Comparison of ENCODE assay signal across 8 mouse cellular contexts in the genomic region with DNA sequence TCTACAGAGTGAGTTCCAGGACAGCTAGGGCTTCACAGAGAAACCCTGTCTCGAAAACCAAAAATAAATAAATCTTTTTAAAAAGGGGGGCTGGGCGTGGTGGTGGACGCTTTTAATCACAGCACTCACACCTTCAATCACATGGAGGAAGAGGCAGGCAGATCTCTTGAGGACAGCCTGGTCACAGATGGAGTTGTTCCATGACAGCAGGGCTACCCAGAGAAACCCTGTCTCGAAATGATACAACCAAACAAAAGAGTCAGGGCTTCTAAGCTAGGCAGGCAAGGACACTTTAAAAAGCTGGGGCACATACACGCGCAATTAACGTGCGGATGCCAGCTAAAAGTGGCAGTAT. TPM values are rescaled to one million over a fixed set of nuclear protein-coding genes. Genes with fewer than 3 reads are reported as not detected.
A peak's percentile ranks its signal among the peaks of the same experiment; 100 is the strongest.
DNase-seq lines count a peak whose midpoint lies in the region; ATAC-seq and TF ChIP-seq lines count a peak whose summit lies in the region.

No protein-coding gene starts in this region.

- H3K4me2 ChIP-seq in liver, embryonic 13.5 days = peak overlapping the region; percentile 78

- H3K9me3 ChIP-seq in liver, embryonic 13.5 days (replicated peaks) = no peaks in the 10 kb centered on the region

- H3K4me3 ChIP-seq in cerebellum, adult 2 months (replicated peaks; ENCODE audit: insufficient read depth, low read depth, low read length) = peak overlapping the region; percentile 75
- H3K4me3 ChIP-seq in spleen, adult 2 months (ENCODE audit: extremely low read depth, insufficient read depth, insufficient read length) = peak overlapping the region; percentile 7; the same call in 1 of the 2 replicates
- peak overlapping the region; percentile 95 for H3K4me3 ChIP-seq in liver, embryonic 13.5 days (replicated peaks)

- 0 out of 2 replicates have a peak, but pooled peaks cover 3% of the 10 kb centered on the region for H3K4me1 ChIP-seq in cerebellum, adult 2 months (ENCODE audit: control insufficient read depth, insufficient read depth, low read length)
- H3K4me1 ChIP-seq in spleen, adult 2 months (ENCODE audit: control insufficient read depth, insufficient read depth, insufficient read length) = no peaks in the 10 kb centered on the region; the same call in 1 of the 2 replicates
- peaks cover 38% of the 10 kb centered on the region for H3K4me1 ChIP-seq in liver, embryonic 13.5 days (replicated peaks)

- H3K9ac ChIP-seq in liver, embryonic 13.5 days = peak overlapping the region; percentile 31

- TF ChIP-seq POLR2A in cerebellum, adult 2 months (IDR thresholded peaks at IDR 0.05; ENCODE audit: borderline replicate concordance, insufficient read depth, low read length) = no peak
- no peak for TF ChIP-seq POLR2A in spleen, adult 2 months (IDR thresholded peaks at IDR 0.05; ENCODE audit: low read depth, low read length)

- TF ChIP-seq CTCF in cerebellum, adult 2 months (IDR thresholded peaks at IDR 0.05; ENCODE audit: borderline replicate concordance, insufficient read depth, low read depth, low read length) = no peak
- no peak for TF ChIP-seq CTCF in spleen, adult 2 months (IDR thresholded peaks at IDR 0.05; ENCODE audit: extremely low read depth, insufficient read depth, insufficient read length, insufficient replicate concordance)

- peaks cover 3% of the 10 kb centered on the region; the same call in 1 of the 2 replicates for H3K36me3 ChIP-seq in spleen, adult 2 months (ENCODE audit: control insufficient read depth, insufficient read depth, low read length)
- H3K36me3 ChIP-seq in liver, embryonic 13.5 days = peaks cover 10% of the 10 kb centered on the region

- no peak overlapping the region for H3K27ac ChIP-seq in cerebellum, adult 2 months (ENCODE audit: insufficient read depth, low read length)
- H3K27ac ChIP-seq in spleen, adult 2 months (ENCODE audit: insufficient read depth, low read length) = no peak overlapping the region
- peak overlapping the region; percentile 26; the same call in 1 of the 2 replicates for H3K27ac ChIP-seq in liver, embryonic 13.5 days

- ATAC-seq in liver, embryonic 13.5 days (ENCODE audit: low read depth) = no peak; the same call in 1 of the 2 replicates
- no peak for ATAC-seq in megakaryocyte-erythroid progenitor cell, adult 5-6 weeks (replicated peaks; ENCODE audit: low FRiP score, low TSS enrichment, poor library complexity, severe bottlenecking)
- ATAC-seq in frontal cortex, adult (ENCODE audit: low TSS enrichment) = no peak

- no peak for DNase-seq in cerebellum, adult 2 months
- no peak for DNase-seq in cerebellum, postnatal 25 days
- DNase-seq in spleen, adult 2 months (ENCODE audit: low read depth in 1 of 2, low spot score in 2 of 2) = no peak
- DNase-seq in spleen, postnatal 4 days (ENCODE audit: low spot score in 2 of 2) = no peak
- no peak for DNase-seq in liver, embryonic 13.5 days
- no peak for DNase-seq in left cerebral cortex, adult 18-20 months (ENCODE audit: low spot score in 2 of 2)

- 15% methylated on average over 8 of the region's 8 CpGs for WGBS in cerebellum, adult 2 months
- WGBS in spleen, adult 2 months = 14% methylated on average over 8 of the region's 8 CpGs
- WGBS in liver, embryonic 13.5 days (ENCODE audit: insufficient replicate concordance) = 10% methylated on average over 8 of the region's 8 CpGs

- no peaks in the 10 kb centered on the region for H3K27me3 ChIP-seq in cerebellum, adult 2 months (ENCODE audit: control insufficient read depth, insufficient read depth, low read length)
- H3K27me3 ChIP-seq in spleen, adult 2 months (ENCODE audit: control insufficient read depth, insufficient read depth, low read length) = no peaks in the 10 kb centered on the region
- H3K27me3 ChIP-seq in liver, embryonic 13.5 days = no peaks in the 10 kb centered on the region

RNA-seq across cellular contexts. Expression of a gene that starts 0.3 kb away (rescaled TPM):
- polyA plus RNA-seq in cerebellum, adult 2 months (2012; rRNA removed) = 30.0 and 31.5 TPM in 2 replicates
- 52.9 TPM in 2 replicates for polyA plus RNA-seq in spleen, adult 2 months (2012; rRNA removed)
- 291 and 294 TPM in 2 replicates for polyA plus RNA-seq in liver, embryonic 13.5 days (2015; fragmentation: Nextera tagmentation; extraction: Ambion mirVana)
- total RNA-seq in megakaryocyte-erythroid progenitor cell, adult 5-6 weeks (2014; fragmentation: Nextera tagmentation) = 205 and 224 TPM in 2 replicates
- total RNA-seq in megakaryocyte-erythroid progenitor cell, adult 5-6 weeks (2017) = 154 and 213 TPM in 2 replicates
- total RNA-seq in left cerebral cortex, adult 18-20 months (2021) = 10 to 100 TPM; 14.6 to 19.2 TPM

RNA-seq across cellular contexts. Expression of a gene that starts 15.7 kb away (rescaled TPM):
- polyA plus RNA-seq in cerebellum, adult 2 months (2012; rRNA removed) = 59.8 and 62.7 TPM in 2 replicates
- 165 and 208 TPM in 2 replicates for polyA plus RNA-seq in spleen, adult 2 months (2012; rRNA removed)
- polyA plus RNA-seq in liver, embryonic 13.5 days (2015; fragmentation: Nextera tagmentation; extraction: Ambion mirVana) = 11.5 and 11.8 TPM in 2 replicates
- 36.3 and 83.2 TPM in 2 replicates for total RNA-seq in megakaryocyte-erythroid progenitor cell, adult 5-6 weeks (2014; fragmentation: Nextera tagmentation)
- 21.9 and 33.0 TPM in 2 replicates for total RNA-seq in megakaryocyte-erythroid progenitor cell, adult 5-6 weeks (2017)
- total RNA-seq in left cerebral cortex, adult 18-20 months (2021) = 10 to 100 TPM; 53.9 to 65.2 TPM

RNA-seq across cellular contexts. Expression of a gene that starts 26.5 kb away (rescaled TPM):
- 22.7 and 23.8 TPM in 2 replicates for polyA plus RNA-seq in cerebellum, adult 2 months (2012; rRNA removed)
- polyA plus RNA-seq in spleen, adult 2 months (2012; rRNA removed) = 232 and 275 TPM in 2 replicates
- 8.9 and 11.1 TPM in 2 replicates for polyA plus RNA-seq in liver, embryonic 13.5 days (2015; fragmentation: Nextera tagmentation; extraction: Ambion mirVana)
- total RNA-seq in megakaryocyte-erythroid progenitor cell, adult 5-6 weeks (2014; fragmentation: Nextera tagmentation) = 44.3 and 63.7 TPM in 2 replicates
- 46.9 and 64.8 TPM in 2 replicates for total RNA-seq in megakaryocyte-erythroid progenitor cell, adult 5-6 weeks (2017)
- 10 to 100 TPM; 11.8 TPM for total RNA-seq in left cerebral cortex, adult 18-20 months (2021)

RNA-seq across cellular contexts. Expression of a gene that starts 48.2 kb away (rescaled TPM):
- 0.76 and 0.77 TPM in 2 replicates for polyA plus RNA-seq in cerebellum, adult 2 months (2012; rRNA removed)
- polyA plus RNA-seq in spleen, adult 2 months (2012; rRNA removed) = 2.3 TPM in 2 replicates
- 0.06 and 0.32 TPM in 2 replicates for polyA plus RNA-seq in liver, embryonic 13.5 days (2015; fragmentation: Nextera tagmentation; extraction: Ambion mirVana)
- total RNA-seq in megakaryocyte-erythroid progenitor cell, adult 5-6 weeks (2014; fragmentation: Nextera tagmentation) = not detected in 2 replicates
- 0.65 and 1.1 TPM in 2 replicates for total RNA-seq in megakaryocyte-erythroid progenitor cell, adult 5-6 weeks (2017)
- total RNA-seq in left cerebral cortex, adult 18-20 months (2021) = 1 to 10 TPM; 1.2 to 1.6 TPM

Comparison
In these comparisons a context has a peak if more than half of its experiments do, and no peak if none do; other contexts are left out.
1. H3K4me3 ChIP-seq: peak in every context shown above with its lines; median percentile 95 in liver, embryonic 13.5 days; 75 in cerebellum, adult 2 months; 7 in spleen, adult 2 months.